Mouse (Mus musculus) myocyte (in vitro differentiated cells): ENCODE data around the gene Fopnl. TPM values are rescaled to one million over a fixed set of nuclear protein-coding genes. Genes with fewer than 3 reads are reported as not detected.

Experiments
- H3K27me3 ChIP-seq: one replicate; pipeline ENCODE4 v1.6.1; 2011; ENCODE audit not compliant: control insufficient read depth, insufficient read depth, insufficient read length
- H3K36me3 ChIP-seq: one replicate; pipeline ENCODE4 v1.6.1; 2011; ENCODE audit not compliant: control insufficient read depth, insufficient read depth
- H3K4me2 ChIP-seq: one replicate; pipeline ENCODE4 v1.6.1; 2011; ENCODE audit warnings: low read depth, control low read depth
- H3K4me3 ChIP-seq: one replicate; pipeline ENCODE4 v1.5.1; 2011; ENCODE audit warnings: mild to moderate bottlenecking, control low read depth, moderate library complexity
- H3K79me2 ChIP-seq: one replicate; pipeline ENCODE4 v1.6.1; 2011; ENCODE audit not compliant: control insufficient read depth, insufficient read depth
- H3ac ChIP-seq: one replicate; pipeline ENCODE4 v1.6.1; 2011; ENCODE audit not compliant: control insufficient read depth, insufficient read length
- CEBPB ChIP-seq: IDR thresholded peaks from 2 replicates; pipeline ENCODE4 v1.6.1; 2011; ENCODE audit warnings: mild to moderate bottlenecking, moderate library complexity; ENCODE audit not compliant: poor library complexity, insufficient read depth, severe bottlenecking
- E2F4 ChIP-seq: IDR thresholded peaks from one replicate; pipeline ENCODE4 v1.6.1; 2011; ENCODE audit warnings: mild to moderate bottlenecking, control low read depth, moderate library complexity; ENCODE audit not compliant: insufficient read depth
- MAX ChIP-seq: IDR thresholded peaks from one replicate; pipeline ENCODE4 v1.6.1; 2011; ENCODE audit warnings: low read depth, mild to moderate bottlenecking, control low read depth
- MYOD1 ChIP-seq, 3 experiments: IDR thresholded peaks; one replicate each; pipeline ENCODE4 v1.6.1; 2011; ENCODE audit warnings: control low read depth in 2 of 3, low read depth in 2 of 3, mild to moderate bottlenecking in 2 of 3, moderate library complexity in 1 of 3; ENCODE audit not compliant: insufficient read length in 2 of 3, control insufficient read depth in 1 of 3
- MYOG ChIP-seq, 3 experiments: IDR thresholded peaks; one replicate each; pipeline ENCODE4 v1.6.1; 2011; ENCODE audit warnings: control low read depth in 2 of 3, low read depth in 2 of 3, mild to moderate bottlenecking in 2 of 3; ENCODE audit not compliant: insufficient read length in 2 of 3, control insufficient read depth in 1 of 3, insufficient read depth in 1 of 3
- POLR2A ChIP-seq: IDR thresholded peaks from one replicate; pipeline ENCODE4 v1.6.1; 2011; ENCODE audit warnings: low read depth, mild to moderate bottlenecking, control low read depth, moderate library complexity; ENCODE audit not compliant: insufficient read length
- POLR2AphosphoS2 ChIP-seq: IDR thresholded peaks from one replicate; pipeline ENCODE4 v1.6.1; 2011; ENCODE audit warnings: low read depth, control low read depth; ENCODE audit not compliant: insufficient read length
- REST ChIP-seq: IDR thresholded peaks from one replicate; pipeline ENCODE4 v1.6.1; 2011; ENCODE audit warnings: mild to moderate bottlenecking, control low read depth, moderate library complexity; ENCODE audit not compliant: insufficient read depth, insufficient read length
- SRF ChIP-seq: IDR thresholded peaks from one replicate; pipeline ENCODE4 v1.6.1; 2011; ENCODE audit warnings: low read depth; ENCODE audit not compliant: control insufficient read depth, insufficient read length
- TCF12 ChIP-seq: IDR thresholded peaks from one replicate; pipeline ENCODE4 v1.6.1; 2011; ENCODE audit warnings: mild to moderate bottlenecking, control low read depth; ENCODE audit not compliant: poor library complexity, insufficient read depth, severe bottlenecking
- TCF3 ChIP-seq: IDR thresholded peaks from one replicate; pipeline ENCODE4 v1.6.1; 2011; ENCODE audit warnings: low read depth, control low read depth; ENCODE audit not compliant: insufficient read length
- USF1 ChIP-seq: IDR thresholded peaks from one replicate; pipeline ENCODE4 v1.6.1; 2011; ENCODE audit warnings: low read depth, mild to moderate bottlenecking, control low read depth, moderate library complexity
- polyA plus RNA-seq: library from polyadenylated mRNA; unstranded; fragments of >200 nt; fragmentation: generic; extraction: Trizol; gene quantifications from one replicate; pipeline ENCODE4 v1.2.1, GENCODE M21; 2012; ENCODE audit warnings: missing spikeins

The Fopnl gene
- polyA plus RNA-seq, 1 experiment: 34.3 TPM

GRCm38 (mm10) chr16:14357859-14358258 lies 40.7 kb upstream of the Fopnl start:
- TF ChIP-seq E2F4 (no peak), MYOG (IDR thresholded peaks at IDR 0.05; ENCODE audit: control insufficient read depth in 1 of 3, insufficient read depth in 1 of 3, insufficient read length in 2 of 3, low read depth in 2 of 3) (no peak)
- H3K79me2 ChIP-seq: peaks cover 16% of the 10 kb centered on the region
- no peak overlapping the region for H3K4me3 ChIP-seq
- no peak overlapping the region for H3ac ChIP-seq
- H3K27me3 ChIP-seq: no peaks in the 10 kb centered on the region
- H3K36me3 ChIP-seq: no peaks in the 10 kb centered on the region
- H3K4me2 ChIP-seq: no peak overlapping the region

- TF ChIP-seq POLR2AphosphoS2 (no peak), USF1 (no peak), MYOG (IDR thresholded peaks at IDR 0.05; ENCODE audit: control insufficient read depth in 1 of 3, insufficient read depth in 1 of 3, insufficient read length in 2 of 3, low read depth in 2 of 3) (no peak), MAX (no peak), MYOD1 (IDR thresholded peaks at IDR 0.05; ENCODE audit: control insufficient read depth in 1 of 3, insufficient read length in 2 of 3, low read depth in 2 of 3) (no peak), TCF12 (no peak)
- Histone ChIP-seq H3ac (no peak overlapping the region), H3K36me3 (no peaks in the 10 kb centered on the region), H3K4me2 (peak overlapping the region; percentile 23), H3K4me3 (no peak overlapping the region), H3K79me2 (no peaks in the 10 kb centered on the region), H3K27me3 (no peaks in the 10 kb centered on the region)
These were observed 35.5 kb upstream of the Fopnl start for GRCm38 (mm10) chr16:14352663-14353062.

GRCm38 (mm10) chr16:14352234-14352633 lies 35.0 kb upstream of the Fopnl start:
- TF ChIP-seq CEBPB (no peak), MYOG (IDR thresholded peaks at IDR 0.05; ENCODE audit: control insufficient read depth in 1 of 3, insufficient read depth in 1 of 3, insufficient read length in 2 of 3, low read depth in 2 of 3) (no peak)
- Histone ChIP-seq H3K27me3 (no peaks in the 10 kb centered on the region), H3K4me3 (no peak overlapping the region), H3K36me3 (no peaks in the 10 kb centered on the region), H3ac (no peak overlapping the region), H3K79me2 (no peaks in the 10 kb centered on the region), H3K4me2 (peak overlapping the region; percentile 23)

- Histone ChIP-seq H3K27me3 (no peaks in the 10 kb centered on the region), H3K36me3 (no peaks in the 10 kb centered on the region), H3K4me2 (no peak overlapping the region), H3K79me2 (no peaks in the 10 kb centered on the region), H3K4me3 (no peak overlapping the region), H3ac (no peak overlapping the region)
- TF ChIP-seq SRF (no peak), USF1 (no peak), MYOG (IDR thresholded peaks at IDR 0.05; ENCODE audit: control insufficient read depth in 1 of 3, insufficient read depth in 1 of 3, insufficient read length in 2 of 3, low read depth in 2 of 3) (no peak), TCF3 (no peak), TCF12 (no peak), POLR2A (no peak), MAX (no peak), E2F4 (no peak), POLR2AphosphoS2 (no peak), CEBPB (no peak), MYOD1 (IDR thresholded peaks at IDR 0.05; ENCODE audit: control insufficient read depth in 1 of 3, insufficient read length in 2 of 3, low read depth in 2 of 3) (no peak), REST (no peak)
These were observed 34.4 kb upstream of the Fopnl start for GRCm38 (mm10) chr16:14351571-14351970.

- Histone ChIP-seq H3K79me2 (no peaks in the 10 kb centered on the region), H3ac (no peak overlapping the region), H3K4me3 (no peak overlapping the region), H3K27me3 (no peaks in the 10 kb centered on the region), H3K36me3 (no peaks in the 10 kb centered on the region), H3K4me2 (no peak overlapping the region)
- TF ChIP-seq POLR2AphosphoS2 (no peak), MYOG (IDR thresholded peaks at IDR 0.05; ENCODE audit: control insufficient read depth in 1 of 3, insufficient read depth in 1 of 3, insufficient read length in 2 of 3, low read depth in 2 of 3) (no peak), SRF (no peak), USF1 (no peak), POLR2A (no peak), MYOD1 (IDR thresholded peaks at IDR 0.05; ENCODE audit: control insufficient read depth in 1 of 3, insufficient read length in 2 of 3, low read depth in 2 of 3) (no peak), E2F4 (no peak), TCF3 (no peak), CEBPB (no peak), REST (no peak), TCF12 (no peak), MAX (no peak)
These were observed 27.8 kb upstream of the Fopnl start for GRCm38 (mm10) chr16:14344967-14345366.

- no peak overlapping the region for H3ac ChIP-seq
- no peaks in the 10 kb centered on the region for H3K36me3 ChIP-seq
- H3K4me3 ChIP-seq: no peak overlapping the region
- TF ChIP-seq TCF12 (no peak), MYOG (IDR thresholded peaks at IDR 0.05; ENCODE audit: control insufficient read depth in 1 of 3, insufficient read depth in 1 of 3, insufficient read length in 2 of 3, low read depth in 2 of 3) (no peak), CEBPB (no peak), POLR2AphosphoS2 (no peak), REST (no peak)
- no peaks in the 10 kb centered on the region for H3K27me3 ChIP-seq
- no peaks in the 10 kb centered on the region for H3K79me2 ChIP-seq
- no peak overlapping the region for H3K4me2 ChIP-seq
These were observed 11.0 kb upstream of the Fopnl start for GRCm38 (mm10) chr16:14328156-14328555.
